Mouse (Mus musculus): Measurements from ENCODE around the gene Caly.

Gene Caly

GRCm38 (mm10) chr7:140036281-140037170 lies 45.8 kb downstream of the Caly start, which contains the start of the genes Zfp511 and Tubgcp2:
Zfp511 (plus strand) TSS chr7:140036391.
Tubgcp2 (minus strand) TSS chr7:140036669.
- peak; percentile 98 for DNase-seq

DNA sequence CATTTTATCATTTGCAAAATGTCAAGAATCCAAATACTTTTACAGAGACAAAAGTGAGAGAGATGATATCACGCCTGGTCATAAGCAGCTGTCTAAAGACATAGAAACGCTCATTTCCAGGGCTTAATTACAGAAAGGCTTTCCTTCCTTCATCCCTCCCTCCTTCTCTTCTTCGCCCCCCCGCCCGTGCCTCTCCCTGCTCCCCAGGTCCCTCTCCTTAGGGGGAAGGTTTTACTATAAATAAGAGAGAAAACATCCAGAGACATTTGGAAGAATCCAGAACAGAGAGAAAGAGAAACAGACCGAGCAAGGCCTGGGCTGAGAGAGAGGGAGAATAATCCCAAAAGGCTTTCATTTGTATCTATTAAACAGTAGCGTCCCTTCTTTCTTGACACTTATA lies 46.9 kb downstream of the Caly start:
- no peak for DNase-seq

DNA sequence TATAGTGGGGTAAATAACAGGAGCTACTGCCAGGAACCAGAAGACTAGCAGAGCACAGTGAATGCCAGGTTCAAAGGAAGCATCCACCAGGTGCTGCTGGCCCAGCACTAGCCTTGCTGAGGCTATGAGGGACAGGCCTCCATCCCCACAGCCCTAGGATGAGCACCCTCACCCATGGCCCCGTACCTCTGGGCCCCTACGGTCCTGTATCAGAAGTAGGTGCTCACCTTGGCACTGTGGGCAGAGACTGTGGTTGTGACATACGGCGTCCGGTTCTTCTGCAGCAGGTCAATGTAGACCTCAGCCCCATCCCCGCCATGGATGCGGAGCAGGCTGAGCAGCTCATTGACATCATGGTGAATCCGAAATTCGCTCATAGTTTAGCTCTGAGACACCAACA lies 49.0 kb downstream of the Caly start:
- DNase-seq: no peak

DNA sequence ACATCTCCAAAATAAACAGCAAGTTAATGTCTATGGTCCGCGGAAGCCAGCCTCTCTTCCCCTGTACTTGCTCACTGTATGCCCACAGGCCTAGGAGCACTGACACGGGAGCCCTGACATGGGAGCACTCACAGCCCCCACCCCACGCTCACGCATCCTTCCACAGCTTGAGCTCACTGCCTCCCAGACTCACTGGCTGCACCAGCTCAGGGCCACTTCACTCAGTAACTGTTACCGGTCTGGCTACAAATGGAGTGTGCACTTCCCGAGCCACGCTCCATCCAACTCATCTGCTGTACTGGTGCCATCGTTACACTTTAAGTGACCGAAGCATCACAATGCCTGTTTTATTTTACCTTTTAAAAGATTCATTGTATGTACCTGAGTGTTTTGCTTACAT lies 50.0 kb downstream of the Caly start:
- no peak for DNase-seq

DNA sequence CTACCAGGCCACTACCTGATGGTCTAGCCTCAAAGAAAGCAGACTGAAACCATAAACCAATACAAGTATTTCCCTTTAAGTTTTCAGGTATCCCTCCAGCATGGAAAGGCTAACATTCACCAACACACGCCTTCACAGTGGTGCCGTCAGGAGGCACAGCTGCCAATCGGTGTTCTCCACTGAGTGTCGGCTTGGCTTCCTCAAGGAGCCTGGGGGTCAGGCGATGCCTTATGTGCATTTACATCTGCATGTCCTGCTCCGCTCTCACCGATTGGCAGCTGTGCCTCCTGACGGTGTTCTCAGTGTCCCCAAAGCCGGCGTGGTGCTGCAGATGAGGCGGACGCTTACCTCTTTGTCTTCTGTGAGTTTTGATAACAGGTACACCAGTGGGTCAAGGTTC lies 50.6 kb downstream of the Caly start:
- no peak for DNase-seq
